Comparison of ENCODE assay signal across 13 mouse cellular contexts in genomic region chr8:64746215-64747058, GRCm38 (mm10).
"Had no signal": no experiment of that assay in that cellular context is flagged by ENCODE, and none has a peak within 500 bp of the region (broad histone marks: within the 10 kb centered on the region; RNA-seq: fewer than 3 reads in every experiment).

No protein-coding gene starts in this region.

- H3K27me3 ChIP-seq: hindbrain, embryonic 13.5 days; kidney, embryonic 15.5 days; limb, embryonic 13.5 days had no signal

- H3K9ac ChIP-seq: hindbrain, embryonic 13.5 days; kidney, embryonic 15.5 days; limb, embryonic 13.5 days had no signal

- H3K9me3 ChIP-seq: hindbrain, embryonic 13.5 days; kidney, embryonic 15.5 days; limb, embryonic 13.5 days; midbrain, embryonic 10.5 days had no signal

- H3K4me3 ChIP-seq: hindbrain, embryonic 13.5 days; kidney, embryonic 15.5 days; limb, embryonic 13.5 days; midbrain, embryonic 10.5 days had no signal

- H3K4me1 ChIP-seq: hindbrain, embryonic 13.5 days; kidney, embryonic 15.5 days; limb, embryonic 13.5 days; midbrain, embryonic 10.5 days had no signal

- H3K4me2 ChIP-seq: hindbrain, embryonic 13.5 days; kidney, embryonic 15.5 days; limb, embryonic 13.5 days had no signal

- DNase-seq: kidney, adult 11 months; left cerebral cortex, postnatal 4 days; lung, adult 2 months; lung, postnatal 36 days; right cerebral cortex, adult 18-20 months; spleen, adult 18-20 months; thymus, adult 18-20 months; thymus, postnatal 14 days had no signal

- H3K27ac ChIP-seq: hindbrain, embryonic 13.5 days; kidney, embryonic 15.5 days; limb, embryonic 13.5 days; midbrain, embryonic 10.5 days had no signal

- ATAC-seq: lung, postnatal 0 days had no signal
